Mouse (Mus musculus): ENCODE data around the gene Ppp1r12b. TPM values are rescaled to one million over a fixed set of nuclear protein-coding genes. Genes with fewer than 3 reads are reported as not detected.

Ppp1r12b gene
- total RNA-seq, 2 experiments from 2014 or later, result 6.7 to 10.3 TPM

DNA sequence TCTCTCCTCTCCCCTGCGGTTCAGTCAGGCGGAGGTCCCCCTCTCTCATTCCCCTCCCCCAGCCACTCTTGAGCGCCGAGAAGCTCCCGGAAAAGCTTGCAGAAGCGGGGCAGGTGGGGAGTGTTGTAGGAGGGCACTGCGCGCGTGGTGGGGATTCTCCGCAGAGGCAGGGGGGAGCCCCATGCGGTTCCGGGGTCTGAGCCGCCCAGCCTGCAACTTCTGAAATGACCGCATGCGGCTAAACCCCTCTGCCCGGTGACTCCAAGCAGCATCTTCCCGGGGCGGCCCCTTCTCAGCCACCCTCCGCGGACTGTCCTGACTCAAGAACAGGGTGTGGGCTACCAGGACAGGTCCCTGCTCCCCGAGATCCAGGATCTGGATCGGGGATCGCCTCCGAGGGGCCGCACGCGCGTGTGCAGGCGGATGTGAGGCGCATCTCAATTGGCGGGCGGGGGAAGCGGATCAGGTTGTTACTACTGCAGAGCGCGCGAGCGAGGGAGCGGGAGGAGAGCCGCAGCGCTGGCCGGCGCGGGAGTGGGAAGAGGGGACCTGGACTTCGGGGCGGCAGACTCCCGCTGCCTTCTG is 246.8 kb downstream of the Ppp1r12b start:
- ATAC-seq (replicated peaks; ENCODE audit: low FRiP score, low TSS enrichment, poor library complexity, severe bottlenecking), result no peak

DNA sequence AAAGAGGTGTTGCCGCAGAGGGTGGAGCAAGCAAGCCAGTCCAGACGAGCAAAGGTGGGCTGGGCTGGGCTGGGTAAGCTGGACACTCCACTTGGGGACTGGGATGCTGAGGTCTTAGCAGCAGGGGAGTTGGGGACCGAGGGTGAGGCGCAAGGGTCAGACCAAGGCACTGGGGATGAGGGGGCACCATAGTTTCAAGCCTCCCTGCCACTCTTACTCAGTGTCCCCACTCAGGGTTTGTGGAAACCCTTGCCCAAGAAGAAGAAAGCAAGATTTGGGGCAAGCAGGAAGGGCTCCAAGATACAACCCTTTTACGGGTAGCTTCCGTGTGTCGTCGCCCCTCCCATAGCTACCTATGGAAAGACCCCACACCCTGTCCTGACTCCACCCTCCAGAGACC is 247.5 kb downstream of the Ppp1r12b start:
- ATAC-seq (replicated peaks; ENCODE audit: low FRiP score, low TSS enrichment, poor library complexity, severe bottlenecking), result no peak

DNA sequence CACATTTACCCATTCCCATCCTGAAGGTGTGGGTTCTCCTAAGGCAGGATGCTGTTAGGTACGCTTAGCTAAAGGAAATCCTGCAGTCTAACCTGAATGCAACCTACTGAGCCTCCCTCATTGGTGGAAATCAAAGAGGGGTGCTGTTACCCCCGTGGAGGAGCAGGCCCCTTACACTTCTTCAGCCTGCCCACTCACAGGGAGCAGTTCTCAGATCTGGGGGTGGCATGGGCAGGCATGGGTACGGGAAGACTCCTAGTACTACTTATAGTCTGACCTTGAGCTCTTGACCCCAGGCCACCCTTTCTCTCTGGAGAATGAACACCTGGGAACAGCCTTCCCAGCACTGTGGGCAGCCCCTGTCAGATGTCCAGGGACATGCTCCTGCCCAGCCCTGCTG is 248.2 kb downstream of the Ppp1r12b start:
- ATAC-seq (replicated peaks; ENCODE audit: low FRiP score, low TSS enrichment, poor library complexity, severe bottlenecking), result no peak

- no peak for ATAC-seq (replicated peaks; ENCODE audit: low FRiP score, low TSS enrichment, poor library complexity, severe bottlenecking)
Observed at GRCm38 (mm10) chr1:134706549-134706948, 249.2 kb downstream of the Ppp1r12b start.

Other genes starting within 250 kb of the Ppp1r12b start
- 47.9 and 82.8 TPM in 2 replicates for gene Ube2t, start 6.6 kb upstream of the Ppp1r12b start, total RNA-seq (2014; fragmentation: Nextera tagmentation)
- gene Ube2t, start 6.6 kb upstream of the Ppp1r12b start, total RNA-seq (2017), result 23.4 and 29.7 TPM in 2 replicates
- not detected in 2 replicates for gene Lgr6, start 149.3 kb upstream of the Ppp1r12b start, total RNA-seq (2014; fragmentation: Nextera tagmentation)
- not detected in 2 replicates for gene Lgr6, start 149.3 kb upstream of the Ppp1r12b start, total RNA-seq (2017)
- gene Ptpn7, start 176.8 kb upstream of the Ppp1r12b start, total RNA-seq (2014; fragmentation: Nextera tagmentation), result 108 and 110 TPM in 2 replicates
- gene Ptpn7, start 176.8 kb upstream of the Ppp1r12b start, total RNA-seq (2017), result 68.5 and 93.7 TPM in 2 replicates
- gene Arl8a, start 190.9 kb upstream of the Ppp1r12b start, total RNA-seq (2014; fragmentation: Nextera tagmentation), result 23.8 and 38.4 TPM in 2 replicates
- 7.9 and 14.8 TPM in 2 replicates for gene Arl8a, start 190.9 kb upstream of the Ppp1r12b start, total RNA-seq (2017)
- not detected in 2 replicates for gene Gpr37l1, start 211.7 kb upstream of the Ppp1r12b start, total RNA-seq (2014; fragmentation: Nextera tagmentation)
- not detected in 2 replicates for gene Gpr37l1, start 211.7 kb upstream of the Ppp1r12b start, total RNA-seq (2017)